Mouse (Mus musculus) neural tube, embryonic 13.5 days (tissue): Measurements from ENCODE around the gene Grxcr1. TPM values are rescaled to one million over a fixed set of nuclear protein-coding genes. Genes with fewer than 3 reads are reported as not detected.

ENCODE experiments used
- polyA plus RNA-seq: library from polyadenylated mRNA; unstranded; fragments of >200 nt; fragmentation: Nextera tagmentation; extraction: Ambion mirVana; gene quantifications from 2 replicates; pipeline ENCODE4 v1.2.1, GENCODE M21; 2015

Grxcr1 gene
- polyA plus RNA-seq, 1 experiment from 2014 or later, result not detected

Other genes starting within 250 kb of the Grxcr1 start
- gene Atp8a1, start 184.4 kb upstream of the Grxcr1 start, polyA plus RNA-seq, result 44.6 and 45.1 TPM in 2 replicates
- gene Gm5108, start 90.2 kb upstream of the Grxcr1 start, polyA plus RNA-seq, result not detected in 2 replicates
- gene Gm21905, start 85.4 kb upstream of the Grxcr1 start, polyA plus RNA-seq, result not detected in 2 replicates